Mouse (Mus musculus) right cerebral cortex, adult 2 months (tissue): ENCODE measurements around the gene Gm20388.

Source experiments
- DNase-seq, 2 experiments: peaks; one replicate each; pipeline ENCODE4 v3.0.0; 2021 to 2022; ENCODE audit warnings: low spot score in 2 of 2

Gene Gm20388

GRCm38 (mm10) chr8:121964716-121965512 lies 2054.3 kb downstream of the Gm20388 start:
- no peak for DNase-seq

- DNase-seq = no peak
Observed at GRCm38 (mm10) chr8:121966110-121966509, 2055.5 kb downstream of the Gm20388 start.

DNA sequence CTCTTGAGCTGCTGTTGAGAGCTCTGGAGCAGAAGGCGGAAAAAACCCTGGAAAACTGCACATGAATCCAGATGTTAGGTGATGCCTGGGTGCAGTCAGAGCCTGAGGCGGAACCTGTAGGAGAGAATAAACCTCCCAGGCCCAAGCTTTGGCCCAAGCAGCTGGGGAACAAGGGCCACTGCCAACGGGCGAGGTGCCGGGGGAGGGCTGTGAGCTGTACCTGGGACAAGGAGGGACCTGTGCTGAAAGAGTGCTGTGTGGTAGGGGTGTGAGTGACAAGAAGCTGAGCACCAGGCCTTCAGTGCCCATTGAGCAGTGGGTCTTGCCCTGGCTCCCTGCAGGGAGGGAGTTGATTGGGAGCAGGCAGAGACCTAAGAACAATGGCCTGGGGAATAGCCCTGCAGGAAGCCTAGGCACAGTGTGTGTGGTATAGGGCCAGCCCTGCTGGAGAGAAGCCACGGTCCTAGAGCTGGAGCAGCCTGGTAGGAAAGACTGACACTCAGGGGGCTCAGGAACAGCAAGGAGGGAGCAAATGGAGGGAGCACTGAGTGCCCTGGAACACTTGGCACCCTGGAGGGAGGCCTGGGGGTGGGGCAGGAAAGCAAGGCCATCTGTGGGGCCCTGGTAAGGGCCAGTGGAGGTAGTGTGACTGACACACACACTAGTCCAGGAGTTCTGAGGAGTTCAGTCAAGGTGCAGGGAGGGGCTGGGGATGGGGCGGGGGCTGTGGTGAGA lies 2056.2 kb downstream of the Gm20388 start:
- DNase-seq = no peak

- no peak for DNase-seq
Observed at GRCm38 (mm10) chr8:121967977-121968376, 2057.3 kb downstream of the Gm20388 start.

- DNase-seq = no peak
Observed at GRCm38 (mm10) chr8:121968542-121968941, 2057.9 kb downstream of the Gm20388 start.

GRCm38 (mm10) chr8:121970225-121970624 lies 2059.6 kb downstream of the Gm20388 start:
- DNase-seq = no peak

GRCm38 (mm10) chr8:121971488-121972058 lies 2060.9 kb downstream of the Gm20388 start:
- DNase-seq = no peak

DNA sequence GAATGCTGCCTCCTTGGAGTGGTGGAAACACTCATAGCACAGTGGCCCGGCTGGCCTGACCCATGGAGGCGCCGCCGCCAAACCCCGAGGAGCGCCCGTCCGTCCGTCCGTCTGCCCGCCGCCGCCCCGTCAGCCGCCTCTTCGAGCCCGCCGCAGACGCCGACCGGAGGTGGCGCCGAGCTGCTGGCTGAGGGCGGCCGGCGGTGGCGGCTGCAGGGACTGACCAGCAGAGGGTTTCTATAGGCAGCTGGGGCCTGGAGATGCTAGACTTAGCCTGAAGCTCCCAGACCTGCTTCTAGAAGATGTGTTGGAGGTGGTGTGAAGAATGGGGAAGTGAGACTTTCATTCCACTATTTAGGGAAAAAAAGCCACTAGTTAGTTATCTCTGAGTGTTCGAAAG lies 2063.3 kb downstream of the Gm20388 start:
- no peak for DNase-seq

GRCm38 (mm10) chr8:121977819-121978590 lies 2067.4 kb downstream of the Gm20388 start:
- no peak for DNase-seq

DNA sequence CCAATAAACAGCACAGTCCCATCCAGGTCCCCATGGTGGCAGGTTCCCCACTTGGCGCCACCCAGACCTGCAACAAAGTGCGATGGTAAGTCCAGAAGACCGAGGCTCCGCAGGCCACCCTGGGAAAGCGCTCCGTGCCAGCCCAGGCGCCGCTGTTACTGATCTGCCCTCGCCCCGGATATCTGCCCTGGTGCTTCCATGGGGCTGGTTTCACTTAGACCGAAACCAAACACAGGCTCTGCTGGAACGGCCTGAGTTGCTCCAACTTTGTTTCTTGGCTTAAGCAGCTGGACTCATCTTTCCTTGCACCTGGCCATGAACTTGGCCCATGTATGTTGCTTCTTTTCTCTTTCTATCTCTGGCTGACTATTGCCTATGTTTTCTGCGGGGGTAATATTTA lies 2068.0 kb downstream of the Gm20388 start:
- DNase-seq = no peak

DNA sequence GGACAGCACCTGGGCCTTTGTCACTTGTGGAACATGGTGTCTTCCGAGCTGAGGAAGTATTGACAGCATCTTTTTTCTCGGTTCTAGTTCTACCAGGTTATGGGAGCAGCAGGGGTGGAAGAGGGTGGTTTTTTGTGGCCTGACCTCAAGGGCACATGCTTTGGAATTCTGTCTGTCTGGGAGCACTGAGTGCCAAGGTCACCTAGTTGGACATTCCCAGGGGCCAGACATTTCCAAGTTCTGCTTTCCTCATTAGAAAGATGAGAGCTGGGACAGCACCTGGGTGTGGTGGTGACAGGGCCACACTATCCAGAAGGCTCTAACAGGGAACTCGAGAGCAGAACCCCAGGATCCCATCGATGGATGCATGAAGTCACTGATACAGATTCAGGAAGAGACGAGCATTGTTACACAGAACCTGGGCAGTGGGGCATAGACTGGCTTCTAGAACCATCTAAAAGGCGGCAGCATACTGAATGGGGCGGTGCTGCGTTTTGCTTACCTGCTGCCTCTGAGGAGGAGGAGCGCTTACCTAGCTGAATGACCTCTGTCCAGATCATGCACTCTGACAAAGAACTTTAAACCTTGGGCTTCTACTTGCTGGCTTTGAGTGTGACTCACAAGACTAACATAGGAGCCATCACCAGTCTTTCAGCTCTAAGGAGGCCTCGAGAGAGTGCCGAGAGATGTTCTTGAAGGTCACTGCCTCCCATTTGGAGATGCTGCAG lies 2070.3 kb downstream of the Gm20388 start:
- no peak for DNase-seq

GRCm38 (mm10) chr8:121981520-121981895 lies 2070.9 kb downstream of the Gm20388 start:
- no peak for DNase-seq

- DNase-seq = no peak
Observed at GRCm38 (mm10) chr8:121985673-121986072, 2075.0 kb downstream of the Gm20388 start.

DNA sequence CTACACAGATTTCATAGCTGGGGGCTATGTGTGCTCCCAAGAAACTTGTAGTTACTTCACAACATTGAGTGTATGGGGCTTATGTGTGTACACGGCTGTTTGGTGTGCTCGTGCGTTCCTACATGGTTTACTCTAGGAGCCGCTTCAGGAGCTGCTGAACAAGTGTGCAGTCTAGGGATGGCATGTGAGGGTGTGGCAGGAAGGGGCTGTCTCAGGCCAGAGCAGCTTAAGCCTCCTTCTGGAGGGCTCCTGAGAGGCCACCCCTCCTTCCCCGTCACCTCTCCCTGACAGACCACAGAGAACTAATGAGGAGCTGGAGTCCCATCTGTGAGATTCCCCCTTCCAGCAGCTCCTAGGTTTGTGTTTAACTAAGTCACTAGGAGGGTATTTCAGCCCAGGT lies 2077.3 kb downstream of the Gm20388 start:
- no peak for DNase-seq

GRCm38 (mm10) chr8:121990506-121991255 lies 2080.0 kb downstream of the Gm20388 start:
- no peak for DNase-seq

DNA sequence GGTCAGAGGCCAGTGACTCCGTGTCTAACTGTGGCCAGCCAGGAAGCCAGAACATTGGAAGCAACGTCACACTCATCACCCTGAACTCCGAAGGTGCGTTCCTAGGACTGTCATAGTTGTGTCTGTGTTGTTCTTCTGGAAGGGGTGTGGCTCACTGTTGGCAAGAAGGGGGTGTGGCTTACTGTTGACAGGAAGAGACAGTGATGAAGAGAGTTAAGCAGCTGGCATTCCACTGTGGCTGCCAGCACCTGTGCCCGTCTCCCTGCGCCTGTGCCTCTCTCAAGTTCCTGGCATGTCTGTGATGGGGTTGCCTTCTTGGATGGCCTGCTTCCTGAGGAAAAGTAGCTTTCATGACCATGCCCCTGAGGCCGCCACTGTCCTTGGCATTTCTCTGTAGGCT lies 2081.0 kb downstream of the Gm20388 start:
- no peak for DNase-seq

DNA sequence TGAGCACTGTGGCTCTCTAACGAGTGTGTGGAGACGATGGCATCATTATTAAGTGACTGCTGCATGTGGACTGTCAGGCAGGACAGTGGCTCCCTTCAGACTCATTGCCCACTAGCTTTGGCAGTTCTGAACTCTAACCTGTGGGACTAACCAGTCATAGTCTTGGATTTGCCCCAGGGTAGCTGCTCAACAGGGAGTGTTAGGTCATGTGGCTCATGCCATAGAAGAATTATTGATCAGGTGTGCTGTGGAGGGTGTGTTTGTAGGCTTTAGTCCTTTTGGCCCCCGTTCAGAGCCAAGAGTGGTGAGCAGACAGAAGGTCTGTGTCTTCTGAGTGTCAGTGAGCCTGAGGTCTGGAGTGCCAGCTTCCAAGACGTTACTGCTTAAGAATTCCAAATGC lies 2082.3 kb downstream of the Gm20388 start:
- DNase-seq = no peak

DNA sequence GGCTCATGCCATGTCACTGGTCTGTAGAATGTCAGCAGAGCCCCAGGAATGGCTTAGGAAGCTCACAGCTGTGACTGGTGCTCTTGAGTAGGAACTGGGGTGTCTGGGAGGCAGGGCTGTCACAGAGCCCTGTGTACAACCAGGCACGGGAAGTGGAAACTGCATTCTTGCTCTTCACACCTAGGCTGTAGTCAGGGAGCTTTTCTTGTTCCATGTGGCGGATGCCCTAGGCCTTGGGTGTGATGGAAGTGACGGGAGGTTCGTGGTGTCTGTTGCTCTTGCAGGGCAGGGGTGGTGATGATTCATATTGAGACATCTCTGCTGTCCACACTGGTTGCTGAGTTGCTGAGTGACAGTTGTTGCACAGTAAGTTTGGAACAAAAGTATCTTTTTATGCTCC lies 2084.5 kb downstream of the Gm20388 start:
- DNase-seq = no peak

DNA sequence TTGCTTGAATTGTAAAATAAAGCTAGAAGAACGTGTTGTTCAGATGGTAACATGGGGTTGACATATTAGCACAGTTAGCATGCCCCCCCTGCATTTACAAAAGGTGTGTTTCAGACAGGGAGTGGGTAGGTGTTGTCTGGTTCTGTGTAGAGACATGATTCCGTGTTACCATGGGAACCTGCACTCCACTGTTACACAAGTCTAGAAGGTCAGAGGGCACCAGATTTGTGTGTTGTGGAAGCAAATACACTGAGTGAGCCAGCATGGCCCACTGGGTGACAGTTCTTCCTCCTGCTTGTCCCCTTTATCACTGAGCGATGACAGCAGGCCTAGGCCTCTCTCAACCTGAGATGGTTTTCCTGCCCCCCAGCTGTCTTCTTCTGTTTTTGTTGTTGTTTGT lies 2085.3 kb downstream of the Gm20388 start:
- DNase-seq = no peak

GRCm38 (mm10) chr8:121998631-121999030 lies 2088.0 kb downstream of the Gm20388 start:
- DNase-seq = no peak

GRCm38 (mm10) chr8:121999211-121999610 lies 2088.6 kb downstream of the Gm20388 start:
- DNase-seq = no peak
